Mouse (Mus musculus): ENCODE measurements at regions not wholly inside any gene's neighbourhood (a gene's known extent, or its start where the extent isn't known, plus 50 kb on each side); places are given as distances from the start of the nearest gene placed in this dataset.

DNA sequence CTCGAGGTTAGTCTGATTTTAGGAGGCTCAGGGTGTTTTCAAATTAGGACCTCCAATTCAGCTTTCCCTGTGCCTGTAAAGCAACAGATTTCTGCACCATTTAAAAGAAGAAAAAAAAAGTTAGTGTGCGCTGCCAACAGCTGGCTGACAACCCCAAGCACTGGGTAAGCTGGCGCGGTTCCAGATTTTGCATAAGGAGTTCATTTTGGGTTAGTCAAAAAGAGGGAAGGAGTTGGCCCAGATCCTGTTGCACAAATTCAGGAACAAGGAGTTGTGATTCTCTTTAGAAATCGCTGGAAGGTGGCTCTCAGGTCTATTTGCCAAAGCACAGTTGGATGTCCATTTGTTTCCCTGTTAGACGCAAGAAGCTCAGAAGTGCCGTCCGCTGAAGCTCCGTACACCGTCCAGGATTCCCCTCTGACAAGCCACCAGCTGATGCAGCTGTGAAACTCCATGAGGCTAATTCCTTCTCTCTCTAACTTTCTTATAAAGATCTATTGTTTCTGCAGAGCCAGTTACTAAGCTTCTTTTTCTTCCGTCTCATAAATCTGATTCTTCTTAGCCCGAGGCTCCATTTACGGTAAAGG is 184.6 kb downstream of the Cand1 start:
- ATAC-seq (ENCODE audit: poor library complexity, severe bottlenecking) = no peak

GRCm38 (mm10) chr10:119054191-119055175 is 184.5 kb upstream of the Dyrk2 start:
- no peak for ATAC-seq (ENCODE audit: poor library complexity, severe bottlenecking)

GRCm38 (mm10) chr10:119052441-119053041 is 182.5 kb upstream of the Dyrk2 start:
- no peak for ATAC-seq (ENCODE audit: poor library complexity, severe bottlenecking)

DNA sequence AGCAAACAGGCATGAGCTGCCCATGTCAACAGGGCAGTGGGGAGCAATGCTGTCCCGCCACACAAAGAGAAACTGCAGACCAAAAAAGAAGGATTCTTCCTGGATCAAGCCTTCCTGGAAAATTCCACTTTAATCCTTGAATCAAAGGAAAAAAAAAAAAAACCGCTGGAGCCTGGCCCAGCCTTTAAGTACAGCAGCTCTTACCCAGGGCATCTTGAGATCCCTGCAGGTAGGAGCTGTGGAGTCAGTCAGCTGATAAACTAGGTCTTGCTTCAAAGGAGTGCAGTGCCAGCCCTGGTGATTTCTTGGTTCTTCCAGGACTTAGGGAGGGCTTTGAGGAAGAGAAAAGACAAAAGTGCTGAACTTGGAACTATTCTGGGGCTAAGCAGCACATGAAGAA is 181.6 kb upstream of the Dyrk2 start:
- no peak for ATAC-seq (ENCODE audit: poor library complexity, severe bottlenecking)

- peak; percentile 87 for ATAC-seq (ENCODE audit: poor library complexity, severe bottlenecking)
These were observed 180.1 kb upstream of the Dyrk2 start for GRCm38 (mm10) chr10:119050017-119050685.

DNA sequence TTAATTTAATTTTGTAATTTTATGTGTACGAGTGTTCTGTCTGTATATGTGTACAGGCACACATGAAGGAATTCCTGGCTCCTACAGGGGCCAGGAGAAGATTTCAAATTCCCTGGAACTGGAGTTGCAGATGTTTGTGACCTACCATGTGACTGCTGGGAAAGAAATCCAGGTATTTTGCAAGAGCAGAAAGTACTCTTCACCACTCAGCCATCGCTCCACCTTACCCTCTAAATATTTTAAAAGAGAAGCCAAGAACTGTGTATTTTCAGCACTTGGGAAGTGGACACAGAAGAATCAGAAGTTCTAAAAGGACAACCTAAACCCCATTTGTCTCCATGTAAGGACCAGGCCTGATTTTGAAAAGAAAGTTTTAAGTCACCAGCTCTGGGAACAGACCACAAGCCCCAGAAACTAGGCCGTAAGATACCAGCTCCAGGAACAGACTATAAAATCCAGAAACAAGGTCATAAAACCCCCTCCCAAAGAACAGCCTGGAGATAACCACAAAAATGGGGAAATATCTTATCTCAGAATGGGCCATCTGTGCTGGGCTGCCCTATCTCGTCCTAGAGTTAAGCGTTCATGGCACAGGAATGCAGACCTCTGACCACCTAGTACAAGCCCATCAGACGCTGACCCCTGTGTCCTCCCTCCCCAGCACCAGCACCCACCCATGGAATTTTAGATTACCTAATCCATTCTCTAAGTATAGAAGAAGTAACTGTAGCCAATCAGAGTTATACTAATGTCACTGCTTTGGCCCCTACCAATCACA is 178.8 kb upstream of the Dyrk2 start:
- ATAC-seq (ENCODE audit: poor library complexity, severe bottlenecking) = no peak

GRCm38 (mm10) chr10:119045059-119045458 is 175.1 kb upstream of the Dyrk2 start:
- no peak for ATAC-seq (ENCODE audit: poor library complexity, severe bottlenecking)

DNA sequence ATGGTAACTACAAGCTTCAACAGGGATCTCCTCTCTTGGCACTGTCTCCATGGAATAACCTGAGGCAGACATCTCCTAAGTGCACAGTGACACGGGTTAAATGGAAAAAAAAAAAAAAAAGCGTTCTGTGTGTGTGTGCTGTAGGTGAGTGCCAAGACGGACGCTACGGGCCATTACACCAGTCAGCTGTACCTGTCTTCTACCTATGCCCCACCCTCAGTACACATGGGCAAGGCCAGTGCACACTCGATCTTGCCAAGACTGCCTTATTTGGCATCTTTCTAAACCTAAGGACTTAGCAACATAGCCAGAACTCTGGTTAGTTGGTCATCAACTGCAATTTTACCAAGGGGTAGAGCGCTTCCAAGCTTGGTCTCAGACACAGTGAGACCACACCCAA is 173.1 kb upstream of the Dyrk2 start:
- ATAC-seq (ENCODE audit: poor library complexity, severe bottlenecking) = no peak

GRCm38 (mm10) chr10:119040205-119040604 is 170.2 kb upstream of the Dyrk2 start:
- 0 out of 2 replicates have a peak, but pooled peaks have one; percentile 18 for ATAC-seq (ENCODE audit: poor library complexity, severe bottlenecking)

- peak; percentile 47; the same call in 1 of the 2 replicates for ATAC-seq (ENCODE audit: poor library complexity, severe bottlenecking)
These were observed 169.7 kb upstream of the Dyrk2 start for GRCm38 (mm10) chr10:119039732-119040131.

DNA sequence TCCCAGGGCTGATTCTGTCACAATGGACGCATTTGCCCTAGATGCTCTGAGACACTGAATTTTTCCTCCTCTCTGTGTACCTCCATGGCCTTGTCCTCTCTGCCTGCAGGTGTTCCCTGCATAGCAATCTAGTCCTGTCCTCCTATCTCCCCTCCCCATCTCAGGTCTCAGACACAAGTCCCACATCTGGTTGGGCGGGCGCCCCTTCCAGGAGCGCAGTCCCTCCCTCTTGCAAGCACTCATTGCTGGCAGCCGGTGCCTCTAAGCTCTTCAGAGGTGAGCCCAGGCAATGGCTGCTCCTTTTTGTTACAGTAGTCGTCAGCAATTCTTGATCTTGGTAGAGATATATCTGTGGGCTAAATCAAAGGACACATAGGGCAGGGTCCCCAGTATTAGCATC is 169.0 kb upstream of the Dyrk2 start:
- no peak for ATAC-seq (ENCODE audit: poor library complexity, severe bottlenecking)

GRCm38 (mm10) chr10:119037781-119038180 is 167.8 kb upstream of the Dyrk2 start:
- ATAC-seq (ENCODE audit: poor library complexity, severe bottlenecking) = no peak

GRCm38 (mm10) chr10:119035863-119036262 is 165.9 kb upstream of the Dyrk2 start:
- no peak for ATAC-seq (ENCODE audit: poor library complexity, severe bottlenecking)

GRCm38 (mm10) chr10:119034396-119034795 is 164.4 kb upstream of the Dyrk2 start:
- ATAC-seq (ENCODE audit: poor library complexity, severe bottlenecking) = no peak

DNA sequence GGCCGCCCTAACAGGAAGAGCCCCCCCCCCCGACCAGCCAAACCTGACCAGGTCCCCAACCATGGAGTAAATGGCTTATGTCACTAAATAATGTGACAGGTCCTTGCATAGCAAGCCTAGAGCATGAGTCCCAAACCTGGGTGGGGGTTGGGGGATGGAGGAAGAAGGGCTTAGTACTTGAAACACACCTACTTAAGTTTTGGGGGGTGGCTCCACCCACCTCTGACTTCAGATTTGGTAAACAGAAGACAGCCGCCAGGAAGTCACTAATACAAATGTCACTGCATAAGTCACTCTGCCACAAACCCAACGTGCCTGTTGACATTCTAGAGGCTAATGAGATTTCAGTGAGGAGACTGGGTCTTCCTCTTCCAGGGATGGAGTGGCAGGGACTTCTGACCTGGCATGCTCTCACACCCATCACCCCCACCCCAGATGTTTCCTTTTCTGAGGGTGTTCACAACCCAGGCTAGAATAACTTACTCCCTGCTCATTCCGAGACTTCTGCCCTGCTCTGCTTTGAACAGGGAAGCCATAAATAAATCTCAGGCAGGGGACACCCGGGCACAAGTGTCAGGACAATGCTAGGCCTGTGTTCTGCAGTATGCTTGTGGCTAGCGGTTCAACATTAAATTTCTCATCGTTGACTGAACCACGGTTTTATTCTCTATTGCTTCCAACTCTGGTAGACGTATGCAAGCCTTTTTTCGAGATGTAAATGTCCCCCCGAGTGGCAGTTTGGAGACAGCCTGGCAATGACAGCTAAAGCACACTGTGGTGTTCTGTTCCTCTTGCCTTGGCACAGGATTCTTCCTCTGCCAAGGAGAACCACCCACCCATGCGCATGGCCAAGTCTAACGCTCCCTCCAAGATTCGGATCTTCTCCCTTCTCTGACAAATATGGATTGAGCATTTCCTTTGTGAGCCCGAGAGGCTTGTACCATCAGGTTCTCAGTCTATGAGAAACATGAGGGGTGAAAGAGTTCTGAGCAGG is 161.6 kb upstream of the Dyrk2 start:
- no peak for ATAC-seq (ENCODE audit: poor library complexity, severe bottlenecking)

DNA sequence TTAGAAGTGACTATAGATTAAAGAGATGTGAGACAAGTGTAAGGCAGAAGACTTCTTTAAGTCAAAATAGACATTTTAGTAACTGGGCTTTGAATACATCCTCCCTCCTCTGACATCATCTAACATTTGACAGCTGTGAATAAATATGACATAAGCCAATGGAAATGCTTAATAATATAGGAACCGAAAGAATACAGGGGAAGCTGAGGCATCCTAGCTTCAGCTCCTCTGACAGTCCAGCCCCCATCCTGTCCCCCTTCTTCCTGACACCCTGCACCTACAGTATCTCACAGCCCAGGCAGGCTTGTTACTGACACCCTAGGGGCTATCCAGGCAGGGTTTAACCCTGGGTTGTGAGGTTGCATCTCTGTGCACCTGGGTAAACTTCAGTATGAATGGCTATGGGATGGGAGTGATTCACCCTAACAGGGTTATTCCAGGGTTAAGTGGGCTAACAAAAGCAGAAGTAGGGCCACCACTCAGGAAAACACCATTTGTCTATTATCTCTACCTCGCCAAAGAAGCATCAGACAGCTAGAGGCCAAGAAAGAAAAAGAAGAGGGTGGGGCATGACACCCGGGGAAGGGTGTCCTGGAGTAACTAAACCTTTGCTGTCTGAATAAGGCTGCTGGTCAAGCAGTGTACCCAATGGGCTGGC is 158.6 kb upstream of the Dyrk2 start:
- peak; percentile 67 for ATAC-seq (ENCODE audit: poor library complexity, severe bottlenecking)

DNA sequence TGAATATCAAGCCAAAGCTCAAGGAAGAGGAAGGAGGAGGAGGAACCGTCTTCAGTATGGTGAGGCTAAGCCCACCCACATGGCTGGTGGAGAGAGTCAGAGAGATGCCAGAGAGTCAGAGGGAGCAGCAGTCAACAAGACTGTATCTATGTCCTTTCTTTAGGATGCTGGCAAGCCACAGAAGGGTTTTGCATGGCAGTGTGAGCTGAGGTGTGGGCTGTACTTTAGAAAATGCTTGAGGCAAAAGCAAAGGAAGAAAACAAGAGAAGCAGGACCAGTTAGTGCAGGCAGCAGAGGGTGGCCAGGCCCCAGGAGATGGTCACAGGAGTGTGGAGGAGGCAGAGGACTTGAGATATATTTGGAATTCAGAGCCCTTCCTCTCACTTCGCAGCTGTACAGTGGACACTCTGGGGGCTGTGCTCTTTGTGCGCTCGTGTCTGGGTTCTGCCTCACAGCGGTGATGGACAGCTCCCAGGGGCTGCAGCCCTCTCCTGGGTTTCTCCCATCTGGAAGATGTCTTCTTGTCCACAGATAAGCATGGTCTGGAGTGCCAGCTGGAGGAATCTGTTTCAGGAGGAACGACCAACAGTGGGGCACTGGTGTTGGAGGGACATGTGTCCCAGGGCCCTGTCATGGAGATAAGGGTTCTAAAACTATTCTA is 157.4 kb upstream of the Dyrk2 start:
- no peak for ATAC-seq (ENCODE audit: poor library complexity, severe bottlenecking)

- no peak for ATAC-seq (ENCODE audit: poor library complexity, severe bottlenecking)
These were observed 156.3 kb upstream of the Dyrk2 start for GRCm38 (mm10) chr10:119026291-119026690.

Data from megakaryocyte, adult 5-6 weeks (primary cell).